Mouse (Mus musculus): ENCODE data around the gene Gm28042.

GRCm38 (mm10) chr2:120055923-120056322 is 28.6 kb downstream of the Gm28042 start:
- TF ChIP-seq CTCF (IDR thresholded peaks at IDR 0.05; ENCODE audit: extremely low read depth, insufficient read depth, low read length), result no peak
- TF ChIP-seq POLR2A (IDR thresholded peaks at IDR 0.05; ENCODE audit: extremely low read depth, insufficient read depth, low read length), result no peak
